Mouse (Mus musculus) midbrain, embryonic 13.5 days (tissue): Measurements from ENCODE around the gene Xpo1. TPM values are rescaled to one million over a fixed set of nuclear protein-coding genes. Genes with fewer than 3 reads are reported as not detected.

Experiments
- ATAC-seq: fragments of 200-750 bp; cut with Nextera tagmentation; 2 replicates; pipeline ENCODE4 v1.8.0; 2017; ENCODE audit warnings: mild to moderate bottlenecking, moderate TSS enrichment, moderate library complexity
- H3K27ac ChIP-seq: fragments of 300-500 bp; sonication (generic); 2 replicates; pipeline ENCODE4 v1.5.1; 2015; ENCODE audit warnings: inconsistent platforms, mild to moderate bottlenecking, moderate library complexity
- H3K27me3 ChIP-seq: fragments of 300-500 bp; sonication (generic); 2 replicates; pipeline ENCODE4 v1.6.1; 2015; ENCODE audit warnings: mild to moderate bottlenecking, inconsistent platforms
- H3K36me3 ChIP-seq: fragments of 300-500 bp; sonication (generic); 2 replicates; pipeline ENCODE4 v1.6.1; 2015; ENCODE audit warnings: mild to moderate bottlenecking, inconsistent platforms
- H3K4me1 ChIP-seq: fragments of 300-500 bp; sonication (generic); replicated peaks from 2 replicates; pipeline ENCODE4 v1.6.1; 2015; ENCODE audit warnings: inconsistent platforms
- H3K4me2 ChIP-seq: fragments of 300-500 bp; sonication (generic); replicated peaks from 2 replicates; pipeline ENCODE4 v1.6.1; 2015; ENCODE audit warnings: moderate library complexity, mild to moderate bottlenecking, inconsistent platforms
- H3K4me3 ChIP-seq: fragments of 300-500 bp; sonication (generic); replicated peaks from 2 replicates; pipeline ENCODE4 v1.5.1; 2015; ENCODE audit warnings: mild to moderate bottlenecking, inconsistent platforms
- H3K9ac ChIP-seq: fragments of 300-500 bp; sonication (generic); replicated peaks from 2 replicates; pipeline ENCODE4 v1.6.1; 2015; ENCODE audit warnings: mild to moderate bottlenecking, inconsistent platforms
- H3K9me3 ChIP-seq: fragments of 300-500 bp; sonication (generic); 2 replicates; pipeline ENCODE4 v1.6.1; 2016; ENCODE audit warnings: mild to moderate bottlenecking, inconsistent platforms
- WGBS: fragments of 180-500 bp; shearing (Covaris S2); methylation state at CpG from one replicate; pipeline ENCODE4 v1.1.7; 2015; 5-methylcytosine and 5-hydroxymethylcytosine counted together
- polyA plus RNA-seq: library from polyadenylated mRNA; unstranded; fragments of >200 nt; fragmentation: Nextera tagmentation; extraction: Ambion mirVana; gene quantifications from 2 replicates; pipeline ENCODE4 v1.2.1, GENCODE M21; 2015

The Xpo1 gene
- polyA plus RNA-seq: 86.6 and 89.4 TPM in 2 replicates

DNA sequence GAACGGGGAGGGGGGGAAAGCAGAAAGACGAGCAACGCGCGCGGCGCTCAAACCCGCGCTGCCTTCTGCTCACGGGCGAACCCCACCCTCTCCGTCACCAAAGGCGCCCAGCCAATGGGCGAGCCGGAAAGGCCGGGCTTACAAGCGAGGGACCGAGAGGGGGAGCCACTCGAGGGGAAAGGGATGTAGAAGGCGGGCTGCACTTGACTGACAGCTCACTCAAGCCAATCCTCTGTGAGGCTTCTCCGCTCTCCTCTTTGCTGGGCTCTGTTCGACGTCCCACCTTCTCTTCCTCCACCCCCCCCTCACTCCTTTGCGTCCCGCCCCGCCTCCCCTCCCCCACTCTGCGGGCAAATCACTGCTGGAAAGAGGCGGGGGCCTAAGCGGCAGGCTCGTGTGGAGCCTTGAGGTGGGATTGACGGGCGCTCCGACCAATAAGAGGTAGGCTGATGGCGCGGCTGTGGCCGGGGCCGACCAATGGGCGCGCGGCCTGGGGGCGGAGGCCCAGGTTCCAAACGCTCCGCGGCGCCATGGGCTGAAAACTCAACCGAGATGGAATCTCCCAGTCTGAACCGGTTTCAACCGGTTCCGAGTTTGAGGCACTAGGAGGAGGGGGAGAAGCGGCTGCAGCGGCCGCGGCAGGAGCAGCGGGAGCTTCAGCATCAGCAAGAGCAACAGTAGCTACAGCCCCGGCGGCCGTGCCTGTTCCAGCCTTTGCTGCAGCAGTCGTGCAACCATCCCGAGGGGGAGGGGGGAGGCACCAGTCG lies at the start of gene Xpo1:
Gene Xpo1 (plus strand): TSS at position 615 of the 767 bp plus-strand sequence.
- H3K27ac ChIP-seq: peak within 1 kb of the TSS; percentile 99
- peak; percentile 99 for ATAC-seq
- peak within 1 kb of the TSS; percentile 92 for H3K4me2 ChIP-seq
- H3K4me1 ChIP-seq: peaks cover 25% of the 10 kb centered on the region
- H3K27me3 ChIP-seq: no peaks in the 10 kb centered on the region
- WGBS: 0% methylated on average over 55 of the region's 60 CpGs
- peak within 1 kb of the TSS; percentile 92 for H3K4me3 ChIP-seq
- H3K9me3 ChIP-seq: no peaks in the 10 kb centered on the region
- peak within 1 kb of the TSS; percentile 93 for H3K9ac ChIP-seq
- H3K36me3 ChIP-seq: no peaks in the 10 kb centered on the region

DNA sequence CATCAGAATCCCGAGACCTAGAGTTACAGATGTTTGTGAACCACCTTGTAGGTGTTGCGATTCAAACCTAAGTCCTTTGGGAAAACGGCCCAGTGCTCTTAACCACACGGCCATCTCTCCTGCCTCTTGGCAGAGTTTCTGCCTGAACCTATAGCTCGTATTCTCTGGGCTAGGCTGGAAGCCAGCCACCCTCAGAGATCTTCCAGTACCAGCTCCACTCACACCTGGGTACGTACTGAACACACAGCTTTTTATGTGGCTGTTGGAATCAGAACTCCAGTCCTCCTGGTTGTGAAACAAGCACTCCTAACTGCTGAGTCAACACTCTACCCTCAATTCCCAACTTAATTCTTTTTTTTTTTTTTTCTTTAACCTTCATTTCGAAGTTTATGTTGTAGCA lies 46.1 kb upstream of the Xpo1 start:
- WGBS: 90% methylated on average over 7 of the region's 7 CpGs
- H3K4me3 ChIP-seq: no peak overlapping the region
- H3K9me3 ChIP-seq: no peaks in the 10 kb centered on the region
- H3K27ac ChIP-seq: no peak overlapping the region
- H3K9ac ChIP-seq: no peak overlapping the region
- H3K36me3 ChIP-seq: no peaks in the 10 kb centered on the region
- no peaks in the 10 kb centered on the region for H3K27me3 ChIP-seq
- no peak overlapping the region for H3K4me2 ChIP-seq
- ATAC-seq: no peak
- peaks cover 10% of the 10 kb centered on the region for H3K4me1 ChIP-seq

DNA sequence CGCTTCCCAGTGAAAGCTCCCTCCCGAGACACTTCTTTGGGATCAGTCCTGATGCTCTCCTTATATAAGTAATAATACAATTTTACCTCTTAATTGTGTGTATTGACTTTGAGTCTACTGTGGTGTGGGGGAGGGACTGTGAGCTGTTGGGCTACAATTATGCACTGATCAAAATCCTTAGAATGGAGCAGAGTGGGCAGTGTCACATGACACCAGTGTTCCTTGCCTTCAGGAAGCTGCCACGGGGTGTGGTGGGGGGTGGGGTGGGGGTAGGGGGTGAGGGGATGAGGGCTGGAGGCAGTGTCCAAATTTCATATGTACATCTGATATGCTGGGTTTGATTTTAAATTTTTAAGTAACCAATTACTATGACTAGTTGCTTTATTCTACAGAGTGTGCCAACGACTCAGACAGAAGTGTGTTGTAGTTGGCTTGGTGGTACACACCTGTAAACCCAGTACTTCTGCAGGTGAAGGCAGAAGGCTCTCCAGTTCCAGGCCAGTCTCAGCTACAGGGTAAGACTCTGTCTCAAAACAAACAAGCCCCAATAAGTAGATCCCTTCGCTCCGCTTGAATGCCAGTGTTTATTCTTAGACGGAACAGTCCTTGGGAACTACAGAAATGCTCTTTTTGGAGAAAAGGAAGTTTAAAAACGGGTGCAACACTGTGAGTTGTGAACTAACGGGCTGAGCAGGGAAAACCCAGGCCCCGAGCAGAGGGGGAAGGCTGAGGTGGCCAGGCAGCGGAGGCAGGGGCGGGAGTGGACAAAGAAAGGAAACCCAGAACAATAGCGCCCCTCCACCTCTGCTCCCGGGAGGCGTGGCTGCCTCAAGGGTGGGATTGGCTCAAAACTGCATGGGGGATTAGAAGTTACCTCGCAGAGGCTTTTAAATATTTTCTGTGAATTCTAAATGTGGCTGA lies 45.0 kb upstream of the Xpo1 start:
- H3K4me1 ChIP-seq: peaks cover 10% of the 10 kb centered on the region
- peak; percentile 85 for ATAC-seq
- peak overlapping the region; percentile 49 for H3K4me2 ChIP-seq
- H3K27me3 ChIP-seq: no peaks in the 10 kb centered on the region
- H3K9me3 ChIP-seq: no peaks in the 10 kb centered on the region
- H3K9ac ChIP-seq: peak overlapping the region; percentile 49
- no peaks in the 10 kb centered on the region for H3K36me3 ChIP-seq
- peak overlapping the region; percentile 39; the same call in 1 of the 2 replicates for H3K27ac ChIP-seq
- WGBS: 8% methylated on average over 16 of the region's 16 CpGs
- peak overlapping the region; percentile 28 for H3K4me3 ChIP-seq

DNA sequence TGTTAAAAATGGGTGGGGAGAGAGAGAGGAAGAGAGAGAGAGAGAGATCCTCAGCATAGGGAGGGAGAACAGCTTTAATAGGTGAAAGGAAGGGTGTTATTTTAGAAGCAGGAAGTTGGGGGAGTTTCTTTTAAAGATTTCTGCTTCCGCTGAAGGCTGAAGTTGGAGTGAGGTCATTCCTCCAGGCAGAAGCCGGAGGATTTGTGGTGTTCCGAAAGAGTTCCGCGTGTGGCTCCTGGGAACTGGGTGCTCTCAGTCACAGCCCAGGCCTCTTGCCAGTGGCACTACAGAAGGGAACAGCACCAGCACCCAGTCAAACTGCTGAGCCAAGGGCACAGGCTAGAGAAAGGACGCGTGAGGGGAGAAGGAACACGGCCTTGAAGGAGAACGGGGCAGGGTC lies 38.4 kb upstream of the Xpo1 start:
- WGBS: 93% methylated on average over 9 of the region's 9 CpGs
- H3K4me3 ChIP-seq: no peak overlapping the region

DNA sequence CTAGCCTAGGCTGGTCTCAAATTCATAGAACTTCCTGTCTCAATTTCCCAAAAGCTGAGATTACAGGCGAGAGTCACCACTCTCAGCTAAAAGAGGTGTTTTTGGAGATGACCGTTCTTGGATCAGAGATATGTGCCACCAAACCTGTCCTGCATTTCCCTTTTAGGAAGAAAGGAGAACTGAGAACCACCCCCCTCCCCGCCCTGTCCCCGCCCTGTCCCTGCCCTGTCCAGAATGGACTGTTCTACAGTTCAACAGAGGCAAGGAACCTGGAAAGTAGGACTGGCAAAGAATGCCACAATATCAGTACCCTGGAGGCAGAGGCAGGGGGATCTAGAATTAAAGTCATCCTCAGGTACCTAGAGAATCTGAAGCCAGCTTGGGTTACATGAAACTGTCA lies 19.8 kb upstream of the Xpo1 start:
- H3K27ac ChIP-seq: no peak overlapping the region
- no peaks in the 10 kb centered on the region for H3K36me3 ChIP-seq
- H3K4me1 ChIP-seq: no peaks in the 10 kb centered on the region
- H3K9ac ChIP-seq: no peak overlapping the region
- H3K9me3 ChIP-seq: no peaks in the 10 kb centered on the region
- no peak overlapping the region for H3K4me2 ChIP-seq
- H3K27me3 ChIP-seq: no peaks in the 10 kb centered on the region
- WGBS: 84% methylated on average over 4 of the region's 4 CpGs
- ATAC-seq: no peak
- H3K4me3 ChIP-seq: no peak overlapping the region

More for the DNA sequence above, 38.4 kb upstream of the Xpo1 start:
- no peak for ATAC-seq
- Histone ChIP-seq H3K27me3 (no peaks in the 10 kb centered on the region), H3K4me2 (no peak overlapping the region), H3K27ac (no peak overlapping the region), H3K4me1 (no peaks in the 10 kb centered on the region), H3K9me3 (no peaks in the 10 kb centered on the region), H3K36me3 (no peaks in the 10 kb centered on the region), H3K9ac (no peak overlapping the region)

DNA sequence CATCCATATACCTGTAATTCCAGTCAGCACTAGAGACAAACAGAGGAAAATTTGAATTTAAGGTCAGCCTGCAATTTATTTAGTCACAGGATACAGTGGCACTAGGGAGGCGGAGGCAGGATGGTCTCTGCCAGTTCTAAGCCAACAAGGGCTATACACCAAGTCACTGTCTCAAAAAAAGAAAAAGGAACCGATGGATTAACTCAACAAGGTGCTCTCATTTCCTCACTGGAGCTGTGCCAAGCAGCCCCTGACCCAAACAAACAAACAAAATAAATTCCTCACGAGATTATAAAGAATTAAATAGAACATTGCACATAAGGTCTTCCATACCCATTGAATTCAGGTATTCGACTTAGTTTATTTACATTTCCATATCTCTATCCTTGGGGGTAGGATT lies 1.9 kb upstream of the Xpo1 start:
- Histone ChIP-seq H3K4me2 (no peak overlapping the region), H3K27me3 (no peaks in the 10 kb centered on the region), H3K9me3 (no peaks in the 10 kb centered on the region), H3K4me1 (peaks cover 14% of the 10 kb centered on the region), H3K9ac (no peak overlapping the region), H3K27ac (no peak overlapping the region), H3K4me3 (no peak overlapping the region), H3K36me3 (no peaks in the 10 kb centered on the region)
- 93% methylated on average over 4 of the region's 4 CpGs for WGBS
- ATAC-seq: no peak

DNA sequence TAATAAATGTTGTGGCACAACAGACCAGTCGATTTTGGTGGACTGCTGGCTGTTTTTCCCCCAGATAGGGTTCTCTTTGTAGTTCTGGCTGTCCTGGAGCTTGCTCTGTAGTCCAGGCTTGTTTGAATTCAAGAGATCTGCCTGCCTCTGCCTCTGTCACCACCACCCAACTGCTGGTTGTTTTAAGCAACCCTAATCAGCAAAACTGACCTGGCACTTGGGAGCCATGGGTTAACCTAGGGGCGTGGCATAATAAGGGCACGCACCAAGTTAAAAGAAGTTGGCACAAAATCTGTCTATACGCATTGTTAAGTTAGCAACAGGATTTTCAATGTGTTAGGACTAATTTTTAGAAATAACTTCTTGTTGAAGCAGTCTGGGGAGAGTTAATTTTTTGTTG lies 1.3 kb upstream of the Xpo1 start:
- no peak for ATAC-seq

DNA sequence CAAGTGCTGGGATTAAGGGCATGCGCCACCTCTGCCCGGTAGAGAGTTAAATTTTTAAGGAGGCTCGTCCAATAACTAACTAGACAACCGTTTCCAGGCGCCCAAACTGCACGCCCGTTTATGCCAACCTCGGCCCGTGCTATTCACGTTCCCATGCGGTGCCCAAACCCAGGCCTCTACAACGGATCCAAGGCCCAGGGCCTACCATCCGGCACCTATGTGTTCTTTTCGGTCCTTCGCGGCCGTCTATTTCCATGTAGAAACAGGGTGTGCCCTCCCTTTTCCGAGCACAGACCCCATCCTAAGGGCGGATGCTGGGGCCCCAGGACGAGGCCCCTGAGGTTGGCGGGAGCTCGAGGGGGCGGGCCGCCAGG lies 801 bp upstream of the Xpo1 start:
- Histone ChIP-seq H3K4me3 (peak overlapping the region; percentile 51), H3K4me1 (peaks cover 23% of the 10 kb centered on the region), H3K27me3 (no peaks in the 10 kb centered on the region), H3K4me2 (peak overlapping the region; percentile 55), H3K36me3 (no peaks in the 10 kb centered on the region), H3K9me3 (no peaks in the 10 kb centered on the region), H3K27ac (peak overlapping the region; percentile 93), H3K9ac (peak overlapping the region; percentile 75)
- peak; percentile 54; the same call in 1 of the 2 replicates for ATAC-seq
- WGBS: under 1% methylated on average over 24 of the region's 24 CpGs

More for the DNA sequence above, 1.3 kb upstream of the Xpo1 start:
- no peaks in the 10 kb centered on the region for H3K36me3 ChIP-seq
- no peaks in the 10 kb centered on the region for H3K27me3 ChIP-seq
- peaks cover 20% of the 10 kb centered on the region for H3K4me1 ChIP-seq
- H3K9ac ChIP-seq: peak overlapping the region; percentile 75; the same call in 1 of the 2 replicates
- H3K4me2 ChIP-seq: peak overlapping the region; percentile 55
- H3K4me3 ChIP-seq: peak overlapping the region; percentile 51
- no peaks in the 10 kb centered on the region for H3K9me3 ChIP-seq
- 89% methylated on average over 4 of the region's 4 CpGs for WGBS
- H3K27ac ChIP-seq: peak overlapping the region; percentile 93

DNA sequence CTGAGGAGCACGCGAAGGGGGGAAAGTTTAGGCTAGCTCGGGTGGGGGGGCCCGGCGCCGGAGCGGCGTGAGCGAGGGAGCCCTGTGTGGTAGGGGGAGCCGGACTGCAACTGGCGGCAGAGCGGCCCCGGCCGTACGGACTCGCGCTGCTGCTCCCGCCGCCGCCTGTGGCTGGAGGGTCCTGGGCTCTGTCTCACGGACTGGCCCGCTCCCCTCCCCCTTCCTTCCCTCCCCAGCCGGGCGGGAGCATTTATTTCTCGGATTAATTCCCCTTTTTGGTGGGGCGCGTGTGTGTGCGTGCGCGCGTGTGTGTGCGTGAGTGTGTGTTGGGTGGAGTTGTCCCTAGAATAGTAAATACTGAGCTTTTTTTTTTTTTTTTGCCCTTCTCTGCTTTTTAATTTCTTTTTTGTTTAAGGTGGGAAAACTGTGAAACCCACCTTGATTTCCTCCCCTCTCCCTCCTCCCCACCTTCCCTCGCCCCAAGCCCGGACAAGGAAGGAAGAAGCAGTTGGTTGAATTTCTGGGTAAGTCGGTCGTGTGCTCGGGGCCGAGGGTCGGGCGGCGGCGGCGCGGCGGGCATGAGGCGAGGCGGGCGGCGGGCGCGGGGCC lies 457 bp downstream of the Xpo1 start:
- WGBS: 1% methylated on average over 42 of the region's 51 CpGs
- H3K27ac ChIP-seq: peak overlapping the region; percentile 99

DNA sequence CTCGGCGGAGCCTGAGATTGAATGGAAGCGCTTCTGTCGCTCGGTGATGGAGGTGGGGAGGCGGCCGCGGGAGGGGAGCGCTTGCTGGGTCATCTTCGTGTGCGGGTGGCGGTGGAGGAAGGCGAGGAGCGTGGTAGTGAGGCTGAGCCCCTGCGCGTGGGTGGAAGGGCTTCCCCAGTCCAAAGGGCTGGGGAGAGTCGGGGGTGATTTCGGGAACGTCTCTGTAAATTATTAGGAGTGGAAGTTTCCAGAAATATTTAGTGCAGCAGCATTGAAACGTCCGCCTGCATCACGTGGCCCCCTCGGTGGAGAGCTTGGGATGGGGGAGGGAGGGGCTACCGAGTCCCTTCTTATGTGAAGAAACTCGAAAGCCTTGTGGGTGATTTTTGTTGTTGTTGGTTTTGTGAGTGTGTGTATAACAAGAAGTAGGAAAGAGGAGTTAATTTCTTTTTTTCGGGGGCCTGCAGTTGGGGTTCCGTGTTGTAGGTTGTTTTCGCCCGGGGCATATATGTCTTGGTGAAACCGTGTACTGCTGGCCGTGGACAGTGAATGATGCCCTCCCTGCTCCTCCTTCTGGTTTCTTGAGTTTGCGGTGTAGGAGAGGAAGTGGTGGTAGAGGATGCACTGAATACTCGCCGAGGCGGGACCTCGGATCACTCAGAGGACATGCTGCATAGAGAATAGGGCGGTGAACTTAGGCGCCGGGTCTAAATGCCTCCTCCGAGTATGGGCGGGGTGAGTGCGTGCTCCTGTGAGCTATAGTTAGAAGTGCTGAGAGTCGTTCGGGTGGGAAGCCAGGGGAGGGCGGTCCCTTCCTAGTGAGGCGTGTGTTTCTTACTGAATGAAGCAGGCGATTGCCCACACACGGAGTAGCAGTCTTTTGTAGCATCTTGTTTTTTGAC lies 1.2 kb downstream of the Xpo1 start:
- Histone ChIP-seq H3K9me3 (no peaks in the 10 kb centered on the region), H3K9ac (peak overlapping the region; percentile 93), H3K4me2 (peak overlapping the region; percentile 92), H3K36me3 (peaks cover 1% of the 10 kb centered on the region), H3K4me3 (peak overlapping the region; percentile 92), H3K4me1 (peaks cover 25% of the 10 kb centered on the region), H3K27ac (peak overlapping the region; percentile 99), H3K27me3 (no peaks in the 10 kb centered on the region)
- WGBS: under 1% methylated on average over 48 of the region's 48 CpGs
- no peak for ATAC-seq

More for the DNA sequence above, 457 bp downstream of the Xpo1 start:
- H3K9ac ChIP-seq: peak overlapping the region; percentile 93
- peaks cover 25% of the 10 kb centered on the region for H3K4me1 ChIP-seq
- peak overlapping the region; percentile 92 for H3K4me3 ChIP-seq
- H3K4me2 ChIP-seq: peak overlapping the region; percentile 92
- ATAC-seq: peak; percentile 43
- H3K9me3 ChIP-seq: no peaks in the 10 kb centered on the region
- no peaks in the 10 kb centered on the region for H3K27me3 ChIP-seq
- no peaks in the 10 kb centered on the region for H3K36me3 ChIP-seq

DNA sequence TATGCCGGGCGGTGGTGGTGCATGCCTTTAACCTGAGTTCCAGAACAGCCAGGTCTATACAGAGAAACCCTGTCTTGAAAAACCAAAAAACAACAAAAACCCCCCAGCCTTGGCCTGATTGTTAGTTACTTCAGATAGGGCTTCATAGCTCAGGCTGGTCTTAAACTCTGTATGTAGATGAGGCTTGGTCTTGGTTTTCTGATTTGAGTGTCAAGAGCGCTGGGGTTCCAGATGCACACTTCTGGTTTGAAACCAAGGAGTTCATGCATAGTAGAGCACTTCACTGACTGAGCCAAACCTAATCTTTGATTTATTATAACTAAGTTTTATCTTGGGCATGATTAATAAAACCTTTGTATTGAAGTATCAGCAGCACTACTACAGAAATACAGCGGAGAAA lies 3.2 kb downstream of the Xpo1 start:
- 92% methylated on average over 4 of the region's 4 CpGs for WGBS
- peak overlapping the region; percentile 32; the same call in 1 of the 2 replicates for H3K4me2 ChIP-seq
- no peak overlapping the region for H3K27ac ChIP-seq
- H3K9me3 ChIP-seq: no peaks in the 10 kb centered on the region
- no peak overlapping the region for H3K4me3 ChIP-seq
- peaks cover 20% of the 10 kb centered on the region for H3K36me3 ChIP-seq
- no peak overlapping the region for H3K9ac ChIP-seq
- ATAC-seq: no peak
- peaks cover 25% of the 10 kb centered on the region for H3K4me1 ChIP-seq
- no peaks in the 10 kb centered on the region for H3K27me3 ChIP-seq
